Mouse (Mus musculus) limb, embryonic 11.5 days (tissue): ENCODE measurements around the gene Diexf. TPM values are rescaled to one million over a fixed set of nuclear protein-coding genes. Genes with fewer than 3 reads are reported as not detected.

ENCODE experiments used
- ATAC-seq: fragments of 200-750 bp; cut with Nextera tagmentation; 2 replicates; pipeline ENCODE4 v1.8.0; 2017; ENCODE audit warnings: low read depth; ENCODE audit not compliant: insufficient number of reproducible peaks, low FRiP score, low TSS enrichment
- DNase-seq: peaks from one replicate; pipeline ENCODE4 v3.0.0-alpha.2; 2015; ENCODE audit warnings: low spot score
- H3K27ac ChIP-seq: fragments of 300-500 bp; sonication (generic); replicated peaks from 2 replicates; pipeline ENCODE4 v1.5.1; 2014; ENCODE audit warnings: low read depth, mild to moderate bottlenecking, low read length
- H3K27me3 ChIP-seq: fragments of 300-500 bp; sonication (generic); 2 replicates; pipeline ENCODE4 v1.6.1; 2014; ENCODE audit warnings: mild to moderate bottlenecking, low read length, mixed read lengths; ENCODE audit not compliant: control insufficient read depth, insufficient read depth
- H3K36me3 ChIP-seq: fragments of 300-500 bp; sonication (generic); 2 replicates; pipeline ENCODE4 v1.6.1; 2014; ENCODE audit warnings: mild to moderate bottlenecking, low read length, moderate library complexity, mixed read lengths; ENCODE audit not compliant: control insufficient read depth, insufficient read depth
- H3K4me1 ChIP-seq: fragments of 300-500 bp; sonication (generic); 2 replicates; pipeline ENCODE4 v1.6.1; 2014; ENCODE audit warnings: low read length, mixed read lengths; ENCODE audit not compliant: control insufficient read depth, insufficient read depth
- H3K4me2 ChIP-seq: fragments of 300-500 bp; sonication (generic); 2 replicates; pipeline ENCODE4 v1.6.1; 2014; ENCODE audit warnings: low read depth, mild to moderate bottlenecking, moderate library complexity; ENCODE audit not compliant: severe bottlenecking
- H3K4me3 ChIP-seq: fragments of 300-500 bp; sonication (generic); 2 replicates; pipeline ENCODE4 v1.5.1; 2014; ENCODE audit warnings: low read depth, low read length
- H3K9ac ChIP-seq: fragments of 300-500 bp; sonication (generic); 2 replicates; pipeline ENCODE4 v1.6.1; 2014; ENCODE audit warnings: mild to moderate bottlenecking, low read length
- H3K9me3 ChIP-seq: fragments of 300-500 bp; sonication (generic); 2 replicates; pipeline ENCODE4 v1.6.1; 2016; ENCODE audit warnings: low read length; ENCODE audit not compliant: control insufficient read depth
- WGBS: fragments of 180-500 bp; shearing (Covaris S2); extraction: QIAGEN DNeasy Blood & Tissue Kit; methylation state at CpG from one replicate; pipeline ENCODE4 v1.1.7; 2014; 5-methylcytosine and 5-hydroxymethylcytosine counted together
- polyA plus RNA-seq: library from polyadenylated mRNA; unstranded; fragments of >200 nt; fragmentation: Nextera tagmentation; extraction: Ambion mirVana; gene quantifications from 2 replicates; pipeline ENCODE4 v1.2.1, GENCODE M21; 2014

The Diexf gene
- polyA plus RNA-seq, 1 experiment from 2014 or later: 12.2 TPM

DNA sequence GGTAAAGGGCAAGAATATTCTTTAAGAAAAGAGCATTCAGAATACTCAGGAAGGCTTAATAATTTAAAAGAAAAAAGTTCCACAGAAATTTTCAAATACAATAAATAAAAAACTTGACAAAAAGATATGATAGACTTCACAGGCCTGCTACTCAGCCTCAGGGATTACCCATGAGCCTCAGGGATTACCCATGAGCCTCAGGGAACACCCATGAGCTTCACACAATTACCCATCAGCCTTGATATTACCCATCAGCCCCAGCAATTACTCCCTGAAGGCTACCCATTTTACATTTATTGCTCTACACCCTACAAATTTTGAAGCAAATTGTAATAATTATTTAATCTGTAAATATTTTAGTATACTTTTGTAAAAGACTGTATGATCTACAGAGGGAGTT is 2.3 kb upstream of the Diexf start:
- H3K27me3 ChIP-seq: no peaks in the 10 kb centered on the region
- H3K9ac ChIP-seq: no peak overlapping the region
- no peaks in the 10 kb centered on the region for H3K9me3 ChIP-seq

DNA sequence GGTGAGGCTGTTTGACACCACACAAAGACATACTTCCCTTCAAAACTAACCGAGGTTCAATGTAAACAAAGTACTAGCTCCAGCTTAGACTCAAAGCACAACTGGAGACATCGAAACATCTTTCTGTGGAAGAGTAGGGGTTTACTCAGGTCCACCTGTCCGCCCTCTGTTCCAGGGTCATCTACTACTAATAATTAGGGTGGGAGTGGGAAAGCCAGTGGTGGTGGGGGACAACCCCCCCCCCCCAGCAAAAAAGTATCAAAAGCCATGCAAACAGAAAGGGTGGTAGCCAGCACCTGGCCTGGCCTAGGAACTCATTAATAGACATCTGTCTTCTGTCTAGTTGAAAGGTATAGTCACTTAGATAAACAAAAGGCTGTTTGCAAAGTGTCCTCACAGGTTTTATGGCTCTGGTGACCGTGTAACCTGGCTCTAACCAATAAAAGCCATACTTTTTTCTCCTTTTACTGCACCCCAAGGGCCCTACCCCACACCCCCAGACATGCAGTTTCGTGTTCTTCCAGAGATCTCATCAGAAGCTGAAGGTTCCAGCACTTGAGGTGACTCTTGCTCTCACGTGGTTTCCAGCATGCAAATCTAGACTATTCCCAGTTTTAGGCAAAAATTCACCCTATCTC is 1.4 kb upstream of the Diexf start:
- Histone ChIP-seq H3K4me3 (no peak overlapping the region), H3K4me2 (no peak overlapping the region), H3K27ac (no peak overlapping the region), H3K27me3 (no peaks in the 10 kb centered on the region), H3K36me3 (peaks cover 6% of the 10 kb centered on the region; the same call in 1 of the 2 replicates), H3K9me3 (no peaks in the 10 kb centered on the region), H3K4me1 (peaks cover 5% of the 10 kb centered on the region; the same call in 1 of the 2 replicates), H3K9ac (no peak overlapping the region)
- WGBS: 34% methylated on average over 6 of the region's 6 CpGs
- DNase-seq (no peak), ATAC-seq (no peak)

More for the DNA sequence above, 2.3 kb upstream of the Diexf start:
- no peak overlapping the region for H3K4me3 ChIP-seq
- ATAC-seq: no peak
- H3K27ac ChIP-seq: no peak overlapping the region
- peaks cover 5% of the 10 kb centered on the region; the same call in 1 of the 2 replicates for H3K4me1 ChIP-seq
- DNase-seq: no peak
- H3K36me3 ChIP-seq: peaks cover 6% of the 10 kb centered on the region; the same call in 1 of the 2 replicates
- H3K4me2 ChIP-seq: no peak overlapping the region

DNA sequence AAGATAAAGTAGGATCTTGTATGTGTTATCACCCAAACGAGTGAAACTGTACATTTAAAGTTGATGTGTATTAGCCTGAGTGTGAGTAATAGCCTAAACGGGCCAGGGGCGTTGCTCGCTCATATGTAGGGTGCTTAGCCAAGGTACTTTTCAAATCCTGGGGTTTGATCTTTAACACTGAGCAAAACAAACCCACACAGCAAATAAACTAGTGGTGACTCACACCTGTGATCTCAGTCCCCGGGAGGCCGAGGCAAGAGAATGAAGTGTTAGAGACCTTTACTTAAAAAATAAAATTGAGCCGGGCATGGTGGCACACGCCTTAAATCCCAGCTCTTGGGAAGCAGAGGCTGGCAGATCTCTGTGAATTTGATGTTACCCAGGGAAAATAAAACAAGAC is 767 bp upstream of the Diexf start:
- 0 out of 2 replicates have a peak, but pooled peaks have one; percentile 36 for ATAC-seq
- Histone ChIP-seq H3K4me2 (no peak overlapping the region), H3K36me3 (peaks cover 6% of the 10 kb centered on the region; the same call in 1 of the 2 replicates), H3K27ac (no peak overlapping the region), H3K4me3 (no peak overlapping the region), H3K9ac (peak overlapping the region; percentile 50), H3K9me3 (no peaks in the 10 kb centered on the region), H3K4me1 (peaks cover 5% of the 10 kb centered on the region; the same call in 1 of the 2 replicates), H3K27me3 (no peaks in the 10 kb centered on the region)
- 63% methylated on average over 8 of the region's 8 CpGs for WGBS
- DNase-seq: no peak

DNA sequence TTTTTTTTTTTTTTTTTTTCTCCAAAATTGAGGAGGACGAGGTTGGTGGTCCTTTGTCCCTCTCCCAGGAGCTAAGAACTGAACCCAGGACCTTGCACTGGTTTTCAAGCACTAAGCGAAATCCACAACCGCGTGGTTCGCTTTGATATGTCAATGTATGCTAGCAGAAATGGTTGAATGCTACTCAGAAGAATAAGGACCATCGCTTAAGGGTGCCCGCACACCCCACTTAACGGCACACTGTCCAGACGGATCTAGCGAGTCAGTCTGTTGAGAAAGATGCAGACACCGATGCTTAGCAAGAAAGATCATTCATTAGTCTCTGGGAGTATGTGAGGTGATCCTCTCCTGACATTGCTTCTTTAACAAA is 369 bp upstream of the Diexf start:
- Histone ChIP-seq H3K27ac (no peak overlapping the region), H3K9ac (peak overlapping the region; percentile 50), H3K9me3 (no peaks in the 10 kb centered on the region), H3K4me1 (peaks cover 5% of the 10 kb centered on the region; the same call in 1 of the 2 replicates), H3K27me3 (no peaks in the 10 kb centered on the region), H3K4me3 (peak overlapping the region; percentile 98), H3K36me3 (peaks cover 6% of the 10 kb centered on the region; the same call in 1 of the 2 replicates), H3K4me2 (peak overlapping the region; percentile 43; the same call in 1 of the 2 replicates)
- no peak for DNase-seq
- peak; percentile 41; the same call in 1 of the 2 replicates for ATAC-seq
- WGBS: 33% methylated on average over 11 of the region's 11 CpGs

DNA sequence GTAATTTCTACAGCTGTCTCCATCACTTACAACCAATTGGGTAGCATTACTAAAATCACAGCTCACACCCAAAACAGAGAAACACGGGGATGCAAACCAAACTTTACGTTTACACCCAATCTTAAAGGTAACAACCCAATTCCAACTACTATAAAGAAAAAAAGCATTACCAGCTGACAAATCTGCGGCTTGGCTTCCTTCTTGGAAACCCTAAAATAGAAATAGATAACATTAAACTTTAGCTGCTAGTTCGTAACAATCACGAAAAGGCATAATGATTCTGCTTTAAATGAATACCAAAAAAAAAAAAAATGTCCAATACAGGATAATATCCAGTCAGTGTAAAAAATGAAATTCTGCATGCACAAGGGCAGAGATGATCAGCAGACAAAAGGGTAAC is 751 bp downstream of the Diexf start:
- peak overlapping the region; percentile 98 for H3K4me3 ChIP-seq
- 32% methylated on average over 5 of the region's 5 CpGs for WGBS
- H3K4me1 ChIP-seq: peaks cover 5% of the 10 kb centered on the region; the same call in 1 of the 2 replicates
- DNase-seq: no peak
- ATAC-seq: no peak
- H3K36me3 ChIP-seq: peaks cover 6% of the 10 kb centered on the region; the same call in 1 of the 2 replicates
- H3K27ac ChIP-seq: no peak overlapping the region
- H3K4me2 ChIP-seq: peak overlapping the region; percentile 41
- H3K27me3 ChIP-seq: no peaks in the 10 kb centered on the region
- peak overlapping the region; percentile 85 for H3K9ac ChIP-seq
- no peaks in the 10 kb centered on the region for H3K9me3 ChIP-seq

DNA sequence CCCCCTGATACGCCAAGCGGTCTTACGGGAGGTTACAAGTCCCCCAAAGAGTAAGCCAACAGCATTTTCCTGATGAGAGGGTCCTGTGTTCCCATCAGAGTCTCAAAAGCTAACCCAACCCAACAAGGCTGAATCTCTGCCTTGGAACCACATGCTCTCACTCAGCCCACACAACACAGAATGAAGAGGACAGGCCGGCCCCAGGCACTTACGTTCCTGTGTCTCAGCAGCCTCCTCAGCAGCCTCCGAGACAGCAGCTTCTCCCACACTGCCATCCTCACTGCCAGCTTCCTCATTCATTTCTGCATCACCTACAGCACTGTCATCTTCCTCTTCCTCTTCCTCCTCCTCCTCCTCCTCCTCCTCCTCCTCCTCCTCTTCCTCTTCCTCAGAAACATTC is 2.0 kb downstream of the Diexf start:
- H3K4me1 ChIP-seq: peaks cover 5% of the 10 kb centered on the region; the same call in 1 of the 2 replicates
- ATAC-seq: no peak
- WGBS: 96% methylated on average over 6 of the region's 6 CpGs
- H3K27me3 ChIP-seq: no peaks in the 10 kb centered on the region
- no peak overlapping the region for H3K4me3 ChIP-seq
- DNase-seq: no peak
- H3K36me3 ChIP-seq: peaks cover 9% of the 10 kb centered on the region; the same call in 1 of the 2 replicates
- no peak overlapping the region for H3K4me2 ChIP-seq
- H3K27ac ChIP-seq: no peak overlapping the region
- no peak overlapping the region for H3K9ac ChIP-seq
- H3K9me3 ChIP-seq: no peaks in the 10 kb centered on the region

DNA sequence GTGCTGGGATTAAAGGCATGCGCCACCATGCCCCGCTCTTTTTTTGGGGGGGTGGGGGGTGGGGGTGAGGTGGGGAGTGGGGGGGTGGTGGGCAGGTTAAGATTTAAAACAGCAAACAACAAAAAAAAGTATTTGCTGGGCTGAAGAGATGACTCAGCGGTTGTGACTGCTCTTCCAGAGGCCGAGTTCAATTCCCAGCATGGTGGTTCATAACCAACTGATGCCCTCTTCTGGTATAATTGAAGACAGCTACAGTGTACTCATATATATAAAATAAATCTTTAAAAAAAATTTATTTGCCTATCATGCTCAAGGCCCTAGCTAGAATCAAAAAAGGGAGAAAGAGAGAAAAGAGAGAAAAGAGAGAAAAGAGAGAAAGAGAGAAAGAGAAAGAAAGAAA is 4.2 kb downstream of the Diexf start:
- no peak for ATAC-seq
- no peaks in the 10 kb centered on the region for H3K27me3 ChIP-seq
- peaks cover 9% of the 10 kb centered on the region for H3K36me3 ChIP-seq
- H3K4me1 ChIP-seq: peaks cover 5% of the 10 kb centered on the region; the same call in 1 of the 2 replicates
- H3K4me3 ChIP-seq: no peak overlapping the region
- no peak overlapping the region for H3K27ac ChIP-seq
- H3K9ac ChIP-seq: no peak overlapping the region
- no peak for DNase-seq
- 87% methylated on average over 4 of the region's 4 CpGs for WGBS
- no peak overlapping the region for H3K4me2 ChIP-seq
- H3K9me3 ChIP-seq: no peaks in the 10 kb centered on the region

DNA sequence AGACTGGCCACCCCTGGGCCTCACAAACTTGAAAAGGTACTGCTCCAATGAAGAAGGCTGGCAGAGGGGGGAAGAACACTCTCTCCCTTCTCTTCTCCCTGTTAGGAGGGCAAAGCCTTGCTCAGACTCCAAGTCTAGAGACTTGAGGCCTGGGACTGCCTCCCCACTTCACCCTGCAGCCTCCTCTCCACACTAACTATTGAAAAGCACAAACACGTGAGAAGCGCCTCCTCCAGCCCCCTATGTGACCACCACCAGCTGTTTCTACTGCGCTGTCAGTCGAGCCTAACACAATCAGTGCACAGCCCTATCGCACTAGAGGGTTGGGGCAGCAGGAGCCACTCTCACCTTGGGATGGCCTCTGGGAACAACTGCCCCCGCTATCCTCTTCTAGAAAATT is 6.8 kb downstream of the Diexf start:
- H3K9me3 ChIP-seq: no peaks in the 10 kb centered on the region
- no peak for ATAC-seq
- H3K27ac ChIP-seq: no peak overlapping the region
- H3K4me2 ChIP-seq: no peak overlapping the region
- H3K27me3 ChIP-seq: no peaks in the 10 kb centered on the region
- no peaks in the 10 kb centered on the region for H3K4me1 ChIP-seq
- DNase-seq: no peak
- WGBS: 94% methylated on average over 6 of the region's 6 CpGs
- peaks cover 21% of the 10 kb centered on the region for H3K36me3 ChIP-seq
- H3K4me3 ChIP-seq: no peak overlapping the region
- no peak overlapping the region for H3K9ac ChIP-seq
